Mouse (Mus musculus) hindbrain, embryonic 10.5 days (tissue): ENCODE results near the gene Zfp335. TPM values are rescaled to one million over a fixed set of nuclear protein-coding genes. Genes with fewer than 3 reads are reported as not detected.
"Not testable (repeated sequence)": the region's sequence is repeated elsewhere in the genome, so short reads cannot be mapped to it uniquely, and the experiment has no call there.

Source experiments
- DNase-seq: peaks from one replicate; pipeline ENCODE4 v3.0.0-alpha.2; 2017; ENCODE audit warnings: low spot score
- H3K27ac ChIP-seq: fragments of 300-500 bp; sonication (generic); 2 replicates; pipeline ENCODE4 v1.5.1; 2016; ENCODE audit warnings: mild to moderate bottlenecking, moderate library complexity
- H3K27me3 ChIP-seq: fragments of 300-500 bp; sonication (generic); 2 replicates; pipeline ENCODE4 v1.6.1; 2016; ENCODE audit warnings: mild to moderate bottlenecking; ENCODE audit not compliant: poor library complexity, insufficient read depth, severe bottlenecking
- H3K36me3 ChIP-seq: fragments of 300-500 bp; sonication (generic); 2 replicates; pipeline ENCODE4 v1.6.1; 2016; ENCODE audit warnings: mild to moderate bottlenecking, moderate library complexity
- H3K4me1 ChIP-seq: fragments of 300-500 bp; sonication (generic); replicated peaks from 2 replicates; pipeline ENCODE4 v1.6.1; 2016; ENCODE audit warnings: mild to moderate bottlenecking
- H3K4me3 ChIP-seq: fragments of 300-500 bp; sonication (generic); 2 replicates; pipeline ENCODE4 v1.5.1; 2016; ENCODE audit warnings: mild to moderate bottlenecking, moderate library complexity
- H3K9me3 ChIP-seq: fragments of 300-500 bp; sonication (generic); 2 replicates; pipeline ENCODE4 v1.6.1; 2016; ENCODE audit warnings: mild to moderate bottlenecking, moderate library complexity
- WGBS: fragments of 180-500 bp; shearing (Covaris S2); methylation state at CpG from one replicate; pipeline ENCODE4 v1.1.7; 2016; 5-methylcytosine and 5-hydroxymethylcytosine counted together
- polyA plus RNA-seq: library from polyadenylated mRNA; unstranded; fragments of >200 nt; fragmentation: Nextera tagmentation; extraction: Ambion mirVana; gene quantifications from 2 replicates; pipeline ENCODE4 v1.2.1, GENCODE M21; 2016

Gene Zfp335
- polyA plus RNA-seq, 1 experiment from 2014 or later, result 18.4 TPM

DNA sequence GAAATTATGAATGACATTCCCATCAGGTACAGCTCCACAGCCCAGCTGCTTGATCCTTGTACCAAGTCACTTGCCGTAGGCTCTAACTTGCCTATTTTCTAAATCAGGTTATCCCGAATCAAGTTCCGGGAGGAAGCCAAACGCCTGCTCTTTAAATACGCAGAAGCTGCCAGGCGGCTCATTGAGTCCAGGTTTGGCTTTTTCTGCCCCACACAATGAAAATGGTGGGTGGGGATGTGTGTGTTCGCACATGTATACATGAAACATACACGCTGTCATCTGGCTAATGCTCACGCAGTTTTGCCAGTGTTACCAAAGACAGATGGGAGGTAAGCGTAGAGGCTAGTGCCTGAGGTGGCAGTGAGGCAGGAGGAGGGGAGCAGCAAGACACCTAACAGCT lies 24.9 kb downstream of the Zfp335 start:
- peaks cover 91% of the 10 kb centered on the region for H3K36me3 ChIP-seq
- 94% methylated on average over 10 of the region's 10 CpGs for WGBS
- H3K4me1 ChIP-seq, result peaks cover 13% of the 10 kb centered on the region
- no peak overlapping the region for H3K27ac ChIP-seq
- H3K27me3 ChIP-seq, result no peaks in the 10 kb centered on the region
- H3K4me3 ChIP-seq, result no peak overlapping the region
- DNase-seq, result no peak
- H3K9me3 ChIP-seq, result no peaks in the 10 kb centered on the region

DNA sequence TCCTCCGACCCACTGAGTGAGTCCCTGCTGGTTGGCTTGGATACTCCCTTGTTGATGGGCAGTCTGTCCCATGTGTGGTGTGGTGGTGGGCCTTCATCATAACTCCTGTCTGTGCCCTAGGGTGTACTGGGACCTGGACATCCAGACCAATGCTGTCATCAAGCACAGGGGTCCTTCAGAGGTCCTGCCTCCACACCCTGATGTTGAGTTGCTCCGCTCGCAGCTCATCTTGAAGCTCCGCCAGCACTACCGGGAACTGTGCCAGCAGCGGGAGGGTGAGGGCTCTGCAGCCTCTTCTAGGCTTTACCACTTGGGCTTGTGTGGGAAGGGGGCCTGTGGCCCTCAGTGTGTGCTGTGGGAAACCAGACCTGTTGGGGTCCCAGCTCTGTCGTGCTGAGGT lies 25.8 kb downstream of the Zfp335 start:
- no peak overlapping the region for H3K27ac ChIP-seq
- DNase-seq, result no peak
- 91% methylated on average over 7 of the region's 7 CpGs for WGBS
- H3K27me3 ChIP-seq, result no peaks in the 10 kb centered on the region
- H3K36me3 ChIP-seq, result peaks cover 83% of the 10 kb centered on the region
- H3K9me3 ChIP-seq, result no peaks in the 10 kb centered on the region
- H3K4me3 ChIP-seq, result no peak overlapping the region
- peaks cover 14% of the 10 kb centered on the region for H3K4me1 ChIP-seq

DNA sequence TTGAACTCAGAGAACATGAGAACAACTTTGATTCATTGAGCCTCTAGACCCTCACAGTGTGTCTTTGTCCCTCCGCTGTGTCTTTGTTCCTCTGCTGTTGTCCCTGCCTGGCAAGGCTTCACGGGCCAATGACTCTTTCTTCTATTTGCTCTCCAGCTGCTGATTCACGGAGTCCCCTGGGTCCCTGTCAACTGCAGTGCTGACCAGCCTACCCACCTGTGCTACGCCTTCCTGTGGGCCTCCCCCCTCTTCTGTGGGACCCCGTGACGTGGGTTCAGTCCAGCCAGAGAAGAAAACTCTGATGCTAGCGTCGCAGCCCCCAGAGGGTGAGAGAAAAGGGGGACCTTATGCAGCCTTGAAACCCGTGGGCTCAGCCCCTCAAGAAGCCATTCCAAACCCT lies 28.9 kb downstream of the Zfp335 start:
- WGBS, result 53% methylated on average over 9 of the region's 9 CpGs
- H3K27me3 ChIP-seq, result no peaks in the 10 kb centered on the region
- peaks cover 51% of the 10 kb centered on the region for H3K36me3 ChIP-seq
- peak overlapping the region; percentile 75 for H3K27ac ChIP-seq
- DNase-seq, result peak; percentile 50
- peaks cover 31% of the 10 kb centered on the region for H3K4me1 ChIP-seq
- no peaks in the 10 kb centered on the region for H3K9me3 ChIP-seq
- no peak overlapping the region for H3K4me3 ChIP-seq

DNA sequence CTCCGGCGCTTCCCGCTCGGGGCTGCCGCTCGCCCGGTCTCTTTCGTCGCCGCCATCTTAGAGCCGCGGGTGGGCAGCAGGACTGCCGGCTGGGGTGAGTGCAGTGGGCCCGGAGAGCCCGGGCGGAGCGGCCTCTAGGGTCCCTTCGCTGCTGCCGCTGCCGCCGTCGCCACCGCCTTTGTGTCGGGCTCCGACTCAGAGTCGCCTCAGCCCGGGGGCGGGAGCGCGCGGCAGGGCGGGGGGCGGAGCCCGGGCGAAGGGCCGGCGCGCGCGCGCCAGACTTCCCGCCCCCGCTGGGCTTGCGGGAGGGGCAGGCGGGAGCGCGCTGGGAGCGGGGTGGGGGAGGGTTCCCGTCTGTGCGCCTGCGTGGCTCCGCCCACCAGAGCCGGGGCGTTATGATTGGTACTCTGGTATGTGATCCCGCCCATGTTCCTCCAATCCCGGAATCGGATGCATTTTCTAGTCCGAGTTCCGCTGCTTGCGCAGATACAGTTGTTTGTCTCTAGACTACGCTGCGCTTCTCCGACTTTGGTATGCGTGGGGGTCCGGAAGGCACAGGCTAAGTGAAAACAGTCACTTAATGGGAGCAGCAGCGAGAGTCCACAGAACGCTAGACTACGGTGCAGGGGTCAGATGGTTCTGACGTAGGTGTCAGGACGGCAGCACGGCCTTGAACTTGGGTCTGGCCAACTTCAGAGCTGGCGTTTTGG lies 31.8 kb downstream of the Zfp335 start:
- DNase-seq, result peak; percentile 98
- H3K4me1 ChIP-seq, result peaks cover 34% of the 10 kb centered on the region
- WGBS, result under 1% methylated on average over 68 of the region's 72 CpGs
- peak overlapping the region; percentile 100 for H3K27ac ChIP-seq
- H3K4me3 ChIP-seq, result peak overlapping the region; percentile 84
- H3K9me3 ChIP-seq, result no peaks in the 10 kb centered on the region
- peaks cover 30% of the 10 kb centered on the region for H3K36me3 ChIP-seq
- no peaks in the 10 kb centered on the region for H3K27me3 ChIP-seq

DNA sequence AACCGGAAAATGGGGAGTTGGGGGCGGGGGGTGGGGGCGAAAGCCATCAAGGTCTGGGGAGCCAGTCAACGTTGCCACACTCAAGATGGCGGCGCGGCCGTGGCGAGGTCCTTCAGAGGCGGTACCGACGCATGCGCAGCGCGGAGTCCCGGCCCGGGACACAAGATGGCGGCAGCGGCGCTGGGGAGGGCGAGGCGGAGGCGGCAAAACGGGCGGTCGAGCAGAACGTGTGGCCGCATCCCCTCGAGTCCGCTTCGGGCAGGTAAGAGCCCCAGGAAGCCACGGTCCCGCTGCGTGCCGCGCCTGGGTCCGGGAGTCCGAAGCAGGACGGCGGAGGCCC lies 32.4 kb downstream of the Zfp335 start, which contains the start of gene Pcif1:
Gene Pcif1, plus strand, starts transcription at position 77 of the 340 bp plus-strand sequence.
- Histone ChIP-seq H3K36me3 (peaks cover 24% of the 10 kb centered on the region), H3K4me1 (peaks cover 39% of the 10 kb centered on the region), H3K27ac (peak within 1 kb of the TSS; percentile 100), H3K4me3 (peak within 1 kb of the TSS; percentile 84), H3K9me3 (no peaks in the 10 kb centered on the region), H3K27me3 (no peaks in the 10 kb centered on the region)
- DNase-seq, result peak; percentile 94
- under 1% methylated on average over 40 of the region's 40 CpGs for WGBS

DNA sequence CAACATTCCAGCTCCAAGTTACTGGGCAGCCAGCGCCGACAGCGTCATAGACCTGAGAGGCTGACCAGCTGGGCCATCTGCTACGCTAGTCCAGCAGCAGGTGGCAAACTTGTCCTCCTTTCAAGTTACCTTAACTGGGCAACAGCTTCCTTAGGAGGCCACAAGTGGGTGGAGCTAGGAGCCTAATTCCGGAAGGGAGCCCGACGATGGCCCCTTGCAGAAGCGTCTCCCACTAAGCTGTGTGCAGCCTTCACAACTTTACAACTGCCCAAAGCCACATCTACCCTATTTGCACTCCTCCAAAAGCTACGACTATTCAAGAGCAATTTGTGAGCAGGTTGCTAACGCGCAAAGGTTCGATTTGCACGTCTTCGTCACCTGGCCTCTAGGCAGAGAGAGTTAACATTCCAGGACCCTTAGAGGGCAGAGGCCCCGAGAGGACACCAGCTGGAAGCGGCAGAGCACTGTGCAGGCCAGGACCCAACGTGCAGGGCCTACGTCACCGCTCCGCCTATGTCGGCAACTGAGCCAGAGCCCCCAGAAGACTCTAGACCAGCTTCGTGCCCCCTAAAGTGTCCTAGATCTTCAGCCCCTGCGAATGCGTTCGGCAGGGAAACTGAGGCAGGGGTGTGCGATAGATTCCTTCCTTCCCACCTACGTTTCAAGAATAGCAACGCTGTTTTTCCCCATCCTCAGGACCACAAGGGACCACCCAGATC lies 32.9 kb downstream of the Zfp335 start:
- DNase-seq, result peak; percentile 56
- WGBS, result 3% methylated on average over 28 of the region's 28 CpGs

DNA sequence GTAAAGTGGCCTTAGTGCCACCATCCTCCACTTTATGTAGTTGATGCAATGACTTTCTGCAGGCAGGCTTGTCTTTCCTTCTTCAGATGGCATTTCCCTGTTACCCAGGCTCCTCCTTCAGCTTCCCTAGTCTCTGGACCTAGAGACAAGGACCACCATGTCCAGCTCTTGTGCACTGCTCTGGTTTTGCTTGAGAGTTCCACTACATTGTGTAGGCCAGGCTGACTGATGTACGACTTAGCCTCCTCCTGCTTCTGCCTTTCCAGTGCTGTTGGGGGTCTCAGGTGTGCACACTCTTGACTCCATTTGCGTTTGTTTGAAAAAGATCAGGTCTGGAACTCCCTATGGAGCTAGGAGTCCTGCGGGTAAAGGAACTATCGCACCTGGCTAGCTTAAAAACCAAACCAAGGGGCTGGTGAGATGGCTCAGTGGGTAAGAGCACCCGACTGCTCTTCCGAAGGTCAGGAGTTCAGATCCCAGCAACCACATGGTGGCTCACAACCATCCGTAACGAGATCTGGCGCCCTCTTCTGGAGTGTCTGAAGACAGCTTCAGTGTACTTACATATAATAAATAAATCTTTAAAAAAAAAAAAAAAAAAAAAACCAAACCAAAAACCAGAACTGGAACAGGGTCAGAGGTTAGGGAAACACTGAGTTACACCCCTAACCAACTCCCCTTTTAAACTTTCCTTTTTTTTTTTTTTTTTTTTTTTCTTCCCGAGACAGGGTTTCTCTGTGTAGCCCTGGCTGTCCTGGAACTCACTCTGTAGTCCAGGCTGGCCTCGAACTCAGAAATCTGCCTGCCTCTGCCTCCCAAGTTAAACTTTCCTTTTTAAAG lies 34.0 kb downstream of the Zfp335 start:
- not testable (repeated sequence) for H3K27me3 ChIP-seq, H3K9me3 ChIP-seq, H3K36me3 ChIP-seq, H3K27ac ChIP-seq, DNase-seq
- Histone ChIP-seq H3K4me1 (peaks cover 35% of the 10 kb centered on the region), H3K4me3 (peak overlapping the region; percentile 84)
- 75% methylated on average over 11 of the region's 11 CpGs for WGBS

More for the DNA sequence above, 32.9 kb downstream of the Zfp335 start:
- H3K4me3 ChIP-seq, result peak overlapping the region; percentile 84
- H3K4me1 ChIP-seq, result peaks cover 44% of the 10 kb centered on the region
- no peaks in the 10 kb centered on the region for H3K9me3 ChIP-seq
- peak overlapping the region; percentile 100 for H3K27ac ChIP-seq
- H3K27me3 ChIP-seq, result no peaks in the 10 kb centered on the region
- H3K36me3 ChIP-seq, result peaks cover 19% of the 10 kb centered on the region

DNA sequence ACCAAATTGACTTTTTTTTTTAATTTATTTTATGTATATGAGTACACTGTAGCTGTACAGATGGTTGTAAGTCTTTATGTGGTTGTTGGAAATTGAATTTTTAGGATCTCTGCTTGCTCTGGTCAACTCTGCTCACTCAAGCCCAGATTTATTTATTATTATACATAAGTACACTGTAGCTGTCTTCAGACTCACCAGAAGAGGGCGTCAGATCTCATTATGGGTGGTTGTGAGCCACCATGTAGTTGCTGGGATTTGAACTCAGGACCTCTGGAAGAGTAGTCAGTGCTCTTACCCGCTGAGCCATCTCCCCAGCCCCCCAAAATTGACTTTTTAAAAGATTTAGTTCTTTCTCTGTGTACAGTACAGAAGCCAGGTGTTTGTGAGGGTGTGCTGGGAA lies 35.9 kb downstream of the Zfp335 start:
- not testable (repeated sequence) for H3K4me3 ChIP-seq, H3K36me3 ChIP-seq, H3K27ac ChIP-seq, H3K9me3 ChIP-seq, DNase-seq, H3K27me3 ChIP-seq
- WGBS, result 49% methylated on average over 2 of the region's 2 CpGs
- peaks cover 34% of the 10 kb centered on the region for H3K4me1 ChIP-seq

DNA sequence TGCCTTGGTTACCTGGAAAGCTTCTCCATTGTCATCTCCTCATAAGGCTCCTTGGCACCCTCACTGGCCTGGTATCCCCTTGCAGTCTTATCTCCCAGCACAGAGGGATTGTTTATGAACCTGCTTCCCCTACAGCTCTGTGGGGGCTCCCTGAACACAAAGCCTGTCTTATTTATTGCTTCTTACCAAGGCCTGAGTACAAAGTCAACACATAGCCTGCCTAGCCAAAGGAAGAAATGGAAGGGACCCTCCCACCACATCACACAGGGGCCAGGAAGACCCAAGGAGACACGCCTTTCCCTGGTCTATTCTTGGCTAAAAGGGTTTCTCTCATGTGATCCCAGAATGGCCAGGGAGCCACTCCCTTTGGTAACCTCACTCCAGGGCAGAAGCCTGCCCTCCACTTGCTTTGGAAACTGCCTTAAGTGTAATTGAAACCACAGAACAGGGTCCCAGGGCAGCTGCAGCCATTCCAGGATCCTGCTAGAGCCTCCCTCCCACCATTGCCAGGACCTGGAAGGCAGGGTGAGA lies 37.3 kb downstream of the Zfp335 start:
- H3K36me3 ChIP-seq, result peaks cover 7% of the 10 kb centered on the region
- H3K4me3 ChIP-seq, result no peak overlapping the region
- H3K27ac ChIP-seq, result peak overlapping the region; percentile 69
- peak; percentile 30 for DNase-seq
- no peaks in the 10 kb centered on the region for H3K9me3 ChIP-seq
- peaks cover 27% of the 10 kb centered on the region for H3K4me1 ChIP-seq
- H3K27me3 ChIP-seq, result no peaks in the 10 kb centered on the region
- WGBS, result 43% methylated on average over 1 of the region's 1 CpGs

DNA sequence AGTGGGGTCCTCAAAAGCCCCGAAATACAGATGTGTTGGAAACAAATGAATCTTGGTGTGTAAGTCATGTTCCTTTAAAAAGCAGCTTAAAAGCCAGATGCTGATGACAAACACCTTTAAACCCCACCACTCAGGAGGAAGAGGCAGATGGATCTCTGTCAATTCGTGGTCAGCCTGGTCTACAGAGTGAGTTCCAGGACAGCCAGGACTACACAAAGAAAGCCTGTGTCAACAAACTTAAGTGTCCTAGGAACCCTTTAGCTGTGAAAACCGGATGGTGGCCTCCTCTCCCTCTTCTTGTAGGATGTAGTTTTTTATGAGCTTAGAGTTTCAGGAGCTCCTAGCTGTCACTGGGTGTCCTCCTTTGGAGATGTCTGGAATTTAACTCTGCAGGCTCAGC lies 37.9 kb downstream of the Zfp335 start:
- no peak for DNase-seq
- H3K4me1 ChIP-seq, result peaks cover 24% of the 10 kb centered on the region
- WGBS, result 71% methylated on average over 3 of the region's 3 CpGs
- H3K9me3 ChIP-seq, result no peaks in the 10 kb centered on the region
- no peaks in the 10 kb centered on the region for H3K27me3 ChIP-seq
- no peak overlapping the region for H3K27ac ChIP-seq
- H3K36me3 ChIP-seq, result peaks cover 7% of the 10 kb centered on the region
- no peak overlapping the region for H3K4me3 ChIP-seq

DNA sequence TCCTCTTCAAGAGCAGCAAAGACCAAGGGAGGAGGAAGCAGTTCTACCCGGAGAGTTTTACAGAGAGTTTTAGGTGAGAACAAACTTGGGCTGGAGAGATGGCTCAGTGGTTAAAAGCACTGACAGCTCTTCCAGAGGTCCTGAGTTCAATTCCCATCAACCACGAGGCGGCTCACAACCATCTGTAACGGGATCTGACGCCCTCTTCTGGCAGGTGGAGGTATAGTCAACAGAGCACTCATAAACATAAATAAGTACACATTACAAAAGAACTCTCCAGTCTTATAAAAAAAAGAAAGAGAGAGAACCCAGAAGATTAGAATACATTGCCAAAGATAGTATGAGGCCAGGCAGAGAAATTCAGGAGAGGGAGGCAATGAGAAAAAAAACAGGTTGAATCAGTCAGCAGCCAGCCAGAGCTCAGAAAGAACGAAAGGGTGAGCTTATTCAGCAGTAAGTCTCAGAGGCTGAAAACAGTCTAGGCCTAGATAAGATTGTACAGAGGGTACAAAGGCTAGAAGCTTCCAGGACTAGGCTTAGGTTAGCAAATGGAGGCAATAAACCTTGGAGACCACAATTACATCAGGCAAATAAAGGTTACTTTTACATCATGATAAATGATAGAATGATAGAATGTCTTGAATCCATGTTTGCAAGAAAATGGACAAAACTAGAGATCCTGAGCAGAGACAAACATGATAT lies 39.8 kb downstream of the Zfp335 start:
- Histone ChIP-seq H3K27me3 (no peaks in the 10 kb centered on the region), H3K36me3 (no peaks in the 10 kb centered on the region), H3K4me1 (peaks cover 15% of the 10 kb centered on the region), H3K9me3 (peaks cover 9% of the 10 kb centered on the region; the same call in 1 of the 2 replicates), H3K4me3 (no peak overlapping the region), H3K27ac (no peak overlapping the region)
- 56% methylated on average over 6 of the region's 6 CpGs for WGBS
- no peak for DNase-seq

DNA sequence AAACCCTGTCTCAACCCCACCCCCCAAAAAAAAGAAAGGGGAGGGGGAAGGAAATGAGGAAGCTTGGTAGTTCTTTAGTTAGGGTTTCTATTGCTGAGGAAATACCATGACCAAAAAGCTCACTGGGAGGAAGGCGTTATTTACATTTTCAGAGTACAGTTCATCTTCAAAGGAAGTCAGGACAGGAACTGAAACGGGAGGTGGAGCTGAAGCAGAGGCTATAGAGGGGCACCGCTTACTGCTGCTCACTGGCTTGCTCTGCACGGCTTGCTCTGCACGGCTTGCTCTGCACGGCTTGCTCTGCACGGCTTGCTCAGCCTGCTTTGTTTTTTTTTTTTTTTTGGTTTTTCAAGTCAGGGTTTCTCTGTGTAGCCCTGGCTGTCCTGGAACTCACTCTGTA lies 43.1 kb downstream of the Zfp335 start:
- 87% methylated on average over 7 of the region's 7 CpGs for WGBS
- Histone ChIP-seq H3K36me3 (no peaks in the 10 kb centered on the region), H3K27me3 (no peaks in the 10 kb centered on the region), H3K4me3 (no peak overlapping the region), H3K27ac (no peak overlapping the region), H3K4me1 (peaks cover 6% of the 10 kb centered on the region; the same call in 1 of the 2 replicates), H3K9me3 (peaks cover 9% of the 10 kb centered on the region; the same call in 1 of the 2 replicates)
- DNase-seq, result no peak
